Mouse (Mus musculus): ENCODE results near the gene Igf2r. TPM values are rescaled to one million over a fixed set of nuclear protein-coding genes. Genes with fewer than 3 reads are reported as not detected.

Igf2r gene
- polyA plus RNA-seq, 1 experiment from 2014 or later, result 43.1 TPM

DNA sequence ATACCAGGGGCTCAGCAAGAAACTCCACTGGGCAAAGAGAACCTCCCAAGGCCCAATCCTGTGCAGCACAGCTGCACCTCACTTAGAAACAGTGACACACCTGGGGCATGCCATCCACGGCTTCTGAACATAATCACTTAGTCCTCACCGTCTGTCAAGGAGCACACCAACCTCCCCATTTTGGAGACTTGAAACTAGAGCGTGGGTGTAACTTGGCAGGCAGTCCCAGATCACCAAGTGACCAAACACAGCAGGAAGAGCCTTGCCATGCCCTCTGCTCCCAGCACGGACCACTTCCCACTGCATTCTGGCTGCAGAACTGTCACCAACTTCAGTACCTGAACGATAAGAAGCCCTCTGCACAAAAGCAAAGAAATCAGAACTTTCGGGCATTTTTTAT, 12.3 kb downstream of the Igf2r start:
- Histone ChIP-seq H3K4me2 (no peak overlapping the region), H3K9me3 (no peaks in the 10 kb centered on the region), H3K4me3 (replicated peaks) (no peak overlapping the region), H3K27ac (no peak overlapping the region), H3K4me1 (replicated peaks) (peaks cover 84% of the 10 kb centered on the region), H3K27me3 (no peaks in the 10 kb centered on the region), H3K36me3 (peaks cover 68% of the 10 kb centered on the region), H3K9ac (replicated peaks) (0 out of 2 replicates have a peak overlapping the region, but pooled peaks have one; percentile 12)
- 83% methylated on average over 6 of the region's 6 CpGs for WGBS
- no peak for ATAC-seq (ENCODE audit: insufficient number of reproducible peaks, insufficient read depth, low FRiP score, low TSS enrichment, low read depth)

- Histone ChIP-seq H3K4me1 (replicated peaks) (peaks cover 95% of the 10 kb centered on the region), H3K36me3 (peaks cover 58% of the 10 kb centered on the region), H3K27ac (no peak overlapping the region), H3K9ac (replicated peaks) (no peak overlapping the region), H3K27me3 (no peaks in the 10 kb centered on the region), H3K4me3 (replicated peaks) (no peak overlapping the region), H3K9me3 (no peaks in the 10 kb centered on the region), H3K4me2 (no peak overlapping the region)
- no peak for ATAC-seq (ENCODE audit: insufficient number of reproducible peaks, insufficient read depth, low FRiP score, low TSS enrichment, low read depth)
- 57% methylated on average over 4 of the region's 4 CpGs for WGBS
Observed at GRCm38 (mm10) chr17:12755951-12756350, 13.5 kb downstream of the Igf2r start.

- H3K4me1 ChIP-seq (replicated peaks), result peaks cover 95% of the 10 kb centered on the region
- no peak overlapping the region for H3K27ac ChIP-seq
- WGBS, result 80% methylated on average over 4 of the region's 4 CpGs
Observed at GRCm38 (mm10) chr17:12755146-12755545, 14.3 kb downstream of the Igf2r start.

GRCm38 (mm10) chr17:12754243-12755007, 15.0 kb downstream of the Igf2r start:
- H3K9ac ChIP-seq (replicated peaks), result 0 out of 2 replicates have a peak overlapping the region, but pooled peaks have one; percentile 8

More at GRCm38 (mm10) chr17:12755146-12755545, 14.3 kb downstream of the Igf2r start:
- no peaks in the 10 kb centered on the region for H3K27me3 ChIP-seq
- H3K9ac ChIP-seq (replicated peaks), result no peak overlapping the region
- no peaks in the 10 kb centered on the region for H3K9me3 ChIP-seq
- no peak overlapping the region for H3K4me2 ChIP-seq
- ATAC-seq (ENCODE audit: insufficient number of reproducible peaks, insufficient read depth, low FRiP score, low TSS enrichment, low read depth), result no peak
- H3K4me3 ChIP-seq (replicated peaks), result no peak overlapping the region
- peaks cover 52% of the 10 kb centered on the region for H3K36me3 ChIP-seq

GRCm38 (mm10) chr17:12753050-12753449, 16.4 kb downstream of the Igf2r start:
- Histone ChIP-seq H3K36me3 (peaks cover 37% of the 10 kb centered on the region), H3K27me3 (no peaks in the 10 kb centered on the region), H3K4me2 (no peak overlapping the region), H3K27ac (no peak overlapping the region), H3K9me3 (no peaks in the 10 kb centered on the region), H3K4me1 (replicated peaks) (peaks cover 94% of the 10 kb centered on the region), H3K4me3 (replicated peaks) (no peak overlapping the region), H3K9ac (replicated peaks) (no peak overlapping the region)
- no peak for ATAC-seq (ENCODE audit: insufficient number of reproducible peaks, insufficient read depth, low FRiP score, low TSS enrichment, low read depth)
- WGBS, result 79% methylated on average over 4 of the region's 4 CpGs

More at GRCm38 (mm10) chr17:12754243-12755007, 15.0 kb downstream of the Igf2r start:
- Histone ChIP-seq H3K4me1 (replicated peaks) (peaks cover 95% of the 10 kb centered on the region), H3K4me2 (no peak overlapping the region), H3K36me3 (peaks cover 45% of the 10 kb centered on the region), H3K4me3 (replicated peaks) (no peak overlapping the region), H3K27me3 (no peaks in the 10 kb centered on the region), H3K27ac (no peak overlapping the region), H3K9me3 (no peaks in the 10 kb centered on the region)
- ATAC-seq (ENCODE audit: insufficient number of reproducible peaks, insufficient read depth, low FRiP score, low TSS enrichment, low read depth), result no peak
- 75% methylated on average over 3 of the region's 3 CpGs for WGBS

DNA sequence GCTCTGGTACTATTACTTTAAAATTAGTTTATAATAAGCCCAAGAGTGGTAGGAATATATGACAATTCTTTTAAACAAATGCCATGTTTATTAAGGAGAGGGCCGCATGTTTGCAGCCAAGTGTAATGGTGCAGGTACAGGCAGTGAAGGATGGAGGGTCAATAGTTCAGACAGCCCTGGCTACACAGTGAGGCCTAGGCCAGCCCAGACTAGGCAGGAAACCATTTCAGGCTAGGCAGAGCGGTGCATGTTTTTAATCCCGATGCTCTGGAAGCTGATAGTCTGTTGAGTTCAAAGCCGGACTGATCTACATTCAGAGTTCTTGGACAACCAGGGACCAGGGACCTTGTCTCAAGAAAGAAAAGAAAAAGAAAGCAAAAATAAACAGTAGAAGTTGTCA, 17.8 kb downstream of the Igf2r start:
- no peaks in the 10 kb centered on the region for H3K27me3 ChIP-seq
- peak; percentile 86 for ATAC-seq (ENCODE audit: insufficient number of reproducible peaks, insufficient read depth, low FRiP score, low TSS enrichment, low read depth)
- H3K4me1 ChIP-seq (replicated peaks), result peaks cover 80% of the 10 kb centered on the region
- no peak overlapping the region for H3K4me3 ChIP-seq (replicated peaks)
- H3K36me3 ChIP-seq, result peaks cover 36% of the 10 kb centered on the region
- H3K4me2 ChIP-seq, result peak overlapping the region; percentile 24; the same call in 1 of the 2 replicates
- 7% methylated on average over 4 of the region's 4 CpGs for WGBS
- H3K9ac ChIP-seq (replicated peaks), result no peak overlapping the region
- H3K9me3 ChIP-seq, result no peaks in the 10 kb centered on the region
- H3K27ac ChIP-seq, result peak overlapping the region; percentile 86

DNA sequence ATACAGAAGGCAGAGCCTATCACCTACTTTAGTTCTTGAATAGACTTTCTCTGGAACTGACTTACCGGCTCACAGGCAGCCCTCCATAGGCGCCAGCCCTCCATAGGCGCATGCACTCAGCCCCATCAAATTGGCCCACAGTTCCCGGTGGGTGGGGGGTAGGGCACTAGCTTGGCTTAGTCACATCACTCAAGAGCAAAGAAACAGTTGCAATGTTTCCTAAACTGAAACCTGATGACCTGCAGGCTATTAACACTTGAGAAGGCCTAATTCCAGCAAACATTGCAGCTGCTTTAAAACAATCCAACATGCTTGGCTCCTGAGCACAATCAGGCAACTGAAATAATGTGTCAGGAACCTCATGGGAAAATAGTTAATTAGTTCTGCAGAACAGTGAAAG, 18.2 kb downstream of the Igf2r start:
- WGBS, result 8% methylated on average over 4 of the region's 4 CpGs
- peak overlapping the region; percentile 40 for H3K4me2 ChIP-seq
- H3K9me3 ChIP-seq, result no peaks in the 10 kb centered on the region
- H3K4me1 ChIP-seq (replicated peaks), result peaks cover 75% of the 10 kb centered on the region
- H3K36me3 ChIP-seq, result peaks cover 39% of the 10 kb centered on the region
- H3K9ac ChIP-seq (replicated peaks), result no peak overlapping the region
- peak overlapping the region; percentile 86 for H3K27ac ChIP-seq
- H3K27me3 ChIP-seq, result no peaks in the 10 kb centered on the region
- ATAC-seq (ENCODE audit: insufficient number of reproducible peaks, insufficient read depth, low FRiP score, low TSS enrichment, low read depth), result peak; percentile 89
- H3K4me3 ChIP-seq (replicated peaks), result no peak overlapping the region

- 0 out of 2 replicates have a peak overlapping the region, but pooled peaks have one; percentile 2 for H3K4me3 ChIP-seq (replicated peaks)
- H3K27ac ChIP-seq, result peak overlapping the region; percentile 86
- H3K27me3 ChIP-seq, result no peaks in the 10 kb centered on the region
- no peaks in the 10 kb centered on the region for H3K9me3 ChIP-seq
- H3K36me3 ChIP-seq, result peaks cover 40% of the 10 kb centered on the region
- WGBS, result 19% methylated on average over 9 of the region's 9 CpGs
- H3K9ac ChIP-seq (replicated peaks), result no peak overlapping the region
- peaks cover 71% of the 10 kb centered on the region for H3K4me1 ChIP-seq (replicated peaks)
- no peak for ATAC-seq (ENCODE audit: insufficient number of reproducible peaks, insufficient read depth, low FRiP score, low TSS enrichment, low read depth)
- peak overlapping the region; percentile 40 for H3K4me2 ChIP-seq
Observed at GRCm38 (mm10) chr17:12750591-12751170, 18.8 kb downstream of the Igf2r start.

DNA sequence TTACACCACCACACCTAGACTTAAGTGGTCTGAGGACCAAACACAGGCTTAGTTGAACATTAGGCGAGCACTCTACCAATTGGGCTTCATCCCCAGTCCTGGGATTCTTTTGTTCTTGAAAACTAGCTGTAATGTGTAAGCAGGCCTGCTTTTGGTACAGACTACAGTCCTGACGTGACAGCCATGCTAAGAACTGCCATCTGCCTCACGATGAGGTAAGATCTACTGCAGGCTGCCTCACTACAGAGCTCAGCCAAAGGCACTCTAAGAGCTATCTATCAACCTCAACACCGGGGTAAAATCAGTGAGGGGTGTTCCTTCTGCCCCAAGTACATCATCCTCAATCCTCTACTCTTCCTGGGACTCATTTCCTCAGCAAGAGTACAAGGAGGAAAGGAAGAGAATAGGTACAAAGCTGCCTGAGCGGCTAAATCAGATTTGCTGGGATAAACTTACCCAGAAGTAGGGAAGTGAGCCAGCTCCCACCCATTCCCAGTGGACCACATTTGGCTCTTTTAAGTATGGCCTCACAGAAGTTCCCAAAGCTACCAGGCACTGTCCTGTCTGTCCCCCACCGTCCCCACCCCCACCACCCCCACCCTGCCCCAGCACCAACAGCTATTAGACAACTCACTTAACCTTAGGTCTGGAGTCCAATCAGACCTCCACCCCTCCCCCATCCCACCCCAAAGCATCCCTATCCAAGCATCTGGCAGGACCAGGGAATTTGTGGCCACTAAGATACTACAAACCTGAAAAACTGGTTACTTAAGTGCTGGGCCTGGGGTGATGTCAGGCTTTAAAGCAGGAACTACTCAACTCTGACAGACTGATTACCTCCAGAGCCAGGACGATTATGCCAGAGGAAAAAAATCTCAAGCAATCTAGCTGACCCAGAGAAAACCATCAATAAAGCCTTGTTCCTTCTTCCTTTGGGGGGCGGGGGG, 19.8 kb downstream of the Igf2r start:
- Histone ChIP-seq H3K9me3 (no peaks in the 10 kb centered on the region), H3K36me3 (peaks cover 41% of the 10 kb centered on the region), H3K4me3 (replicated peaks) (0 out of 2 replicates have a peak overlapping the region, but pooled peaks have one; percentile 2), H3K27ac (peak overlapping the region; percentile 86), H3K27me3 (no peaks in the 10 kb centered on the region), H3K4me2 (peak overlapping the region; percentile 40), H3K9ac (replicated peaks) (no peak overlapping the region), H3K4me1 (replicated peaks) (peaks cover 71% of the 10 kb centered on the region)
- ATAC-seq (ENCODE audit: insufficient number of reproducible peaks, insufficient read depth, low FRiP score, low TSS enrichment, low read depth), result no peak
- 24% methylated on average over 8 of the region's 8 CpGs for WGBS

DNA sequence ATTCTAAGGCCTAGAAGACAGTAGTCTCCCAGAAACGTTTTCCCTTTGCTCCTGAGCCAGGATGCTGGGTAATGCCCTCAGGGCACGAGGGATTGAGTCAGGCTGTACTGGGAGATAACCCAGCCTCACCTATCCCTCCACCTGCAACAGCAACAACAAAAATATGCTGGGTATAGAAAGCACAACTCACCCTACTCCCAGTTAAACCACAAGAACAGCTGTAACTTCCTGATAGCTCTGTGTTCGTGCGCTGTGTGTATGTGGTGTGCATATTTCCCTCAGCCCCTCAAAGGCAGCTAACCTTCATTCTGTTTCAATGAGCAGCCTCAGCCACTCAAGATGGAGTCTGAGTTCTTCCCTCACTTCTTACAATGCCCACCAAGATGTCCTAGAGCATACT, 23.7 kb downstream of the Igf2r start:
- Histone ChIP-seq H3K9ac (replicated peaks) (no peak overlapping the region), H3K27me3 (no peaks in the 10 kb centered on the region)
- 71% methylated on average over 4 of the region's 4 CpGs for WGBS

DNA sequence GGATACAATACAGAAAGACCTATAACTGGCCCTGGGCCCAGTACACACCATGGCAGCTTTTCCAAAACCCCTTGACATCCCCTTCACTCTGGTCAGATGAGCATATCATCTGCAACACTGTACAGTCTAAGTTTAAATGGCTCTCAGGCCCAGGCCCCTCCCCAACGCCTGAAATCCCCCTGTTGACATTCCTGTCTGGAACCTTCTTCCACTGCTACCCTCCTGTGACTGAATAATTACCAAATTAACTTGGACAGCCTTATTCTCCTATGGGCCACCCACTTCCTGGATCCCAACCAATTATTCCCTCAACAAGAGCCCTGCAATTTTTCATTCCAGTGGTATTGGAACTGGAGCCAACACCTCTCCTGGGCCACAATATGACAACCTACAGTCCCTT, 25.4 kb downstream of the Igf2r start:
- 68% methylated on average over 1 of the region's 1 CpGs for WGBS
- Histone ChIP-seq H3K36me3 (peaks cover 90% of the 10 kb centered on the region), H3K4me1 (replicated peaks) (peaks cover 44% of the 10 kb centered on the region), H3K27me3 (no peaks in the 10 kb centered on the region), H3K4me2 (peak overlapping the region; percentile 56), H3K4me3 (replicated peaks) (no peak overlapping the region), H3K27ac (no peak overlapping the region), H3K9me3 (peaks cover 37% of the 10 kb centered on the region), H3K9ac (replicated peaks) (no peak overlapping the region)
- ATAC-seq (ENCODE audit: insufficient number of reproducible peaks, insufficient read depth, low FRiP score, low TSS enrichment, low read depth), result no peak

More for the DNA sequence above, 23.7 kb downstream of the Igf2r start:
- Histone ChIP-seq H3K9me3 (peaks cover 37% of the 10 kb centered on the region), H3K4me2 (no peak overlapping the region), H3K27ac (no peak overlapping the region), H3K4me1 (replicated peaks) (peaks cover 49% of the 10 kb centered on the region), H3K4me3 (replicated peaks) (no peak overlapping the region), H3K36me3 (peaks cover 75% of the 10 kb centered on the region)
- ATAC-seq (ENCODE audit: insufficient number of reproducible peaks, insufficient read depth, low FRiP score, low TSS enrichment, low read depth), result no peak
